Mouse (Mus musculus) liver, postnatal 0 days (tissue): ENCODE measurements around the gene Cyb5d1.

Experiments
- CTCF ChIP-seq: sonication (generic); IDR thresholded peaks from 2 replicates; pipeline ENCODE4 v1.5.1; 2016; ENCODE audit warnings: antibody characterized with exemption, low read depth
- EP300 ChIP-seq: IDR thresholded peaks from 2 replicates; pipeline ENCODE4 v1.6.1; 2016; ENCODE audit warnings: antibody characterized with exemption, low read depth, mild to moderate bottlenecking

- TF ChIP-seq EP300 (no peak), CTCF (no peak)
Measured at GRCm38 (mm10) chr11:69384979-69385378, 10.5 kb downstream of the Cyb5d1 start.
